In the genomic region with DNA sequence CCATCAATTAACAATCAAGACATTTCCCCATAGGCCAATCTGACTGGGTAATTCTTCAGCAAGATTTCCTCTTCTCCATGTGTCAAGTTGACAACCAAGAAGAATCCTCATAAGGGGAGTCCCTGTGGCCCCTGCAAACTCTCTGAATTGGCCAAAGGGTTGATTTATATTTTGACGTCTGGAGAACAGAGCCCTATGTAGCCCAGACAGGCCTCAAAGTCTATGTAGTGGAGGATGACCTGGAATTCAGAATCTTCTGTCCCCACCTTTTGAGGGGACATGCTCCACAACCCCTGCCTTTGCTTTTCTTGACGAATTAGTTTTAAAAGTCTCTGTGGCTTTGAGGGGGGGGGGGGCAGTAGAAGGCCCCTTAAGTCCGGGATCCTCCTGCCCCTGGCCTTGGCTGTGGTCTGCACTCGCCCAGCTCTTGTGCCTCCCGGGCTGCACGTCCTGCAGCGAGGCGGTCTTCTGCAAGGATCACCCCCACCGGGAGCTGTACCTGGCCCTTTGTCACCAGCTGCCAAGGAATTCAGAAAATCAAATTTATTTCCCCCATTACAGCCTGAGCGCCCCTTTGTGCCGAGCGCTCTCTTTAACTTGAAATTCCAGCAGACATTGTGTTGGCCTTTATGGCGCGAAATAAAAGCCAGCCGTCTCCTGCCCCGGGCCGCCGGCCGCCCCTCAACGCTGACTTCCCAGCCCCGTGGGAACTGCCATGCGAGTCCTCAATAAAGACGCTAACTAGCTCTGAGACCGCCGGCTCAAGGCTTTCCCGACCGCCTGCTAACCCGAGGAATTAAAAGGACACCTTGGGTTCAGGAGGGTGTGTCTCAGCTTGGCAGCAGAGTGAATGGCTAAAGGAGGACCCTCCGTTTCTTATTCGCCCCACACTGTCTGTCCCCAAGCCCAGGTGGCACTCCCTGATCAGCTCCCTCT, we compare ENCODE assay signal across 11 mouse cellular contexts. TPM values are rescaled to one million over a fixed set of nuclear protein-coding genes. Genes with fewer than 3 reads are reported as not detected.
A peak's percentile ranks its signal among the peaks of the same experiment; 100 is the strongest.
DNase-seq lines count a peak whose midpoint lies in the region; ATAC-seq and TF ChIP-seq lines count a peak whose summit lies in the region.
"Had no signal": no experiment of that assay in that cellular context is flagged by ENCODE, and none has a peak within 500 bp of the region (broad histone marks: within the 10 kb centered on the region; RNA-seq: fewer than 3 reads in every experiment).

No protein-coding gene starts in this region.

- no peak for ATAC-seq in kidney, embryonic 14.5 days (ENCODE audit: low FRiP score, low TSS enrichment)
- ATAC-seq in hindbrain, embryonic 16.5 days: no peak
- peak; percentile 85 for ATAC-seq in neural tube, embryonic 12.5 days (ENCODE audit: low FRiP score, low read depth)

- no peaks in the 10 kb centered on the region for H3K27me3 ChIP-seq in kidney, embryonic 14.5 days (ENCODE audit: control insufficient read depth, insufficient read depth, low read length)
- peaks cover 93% of the 10 kb centered on the region for H3K27me3 ChIP-seq in embryonic facial prominence, embryonic 10.5 days (replicated peaks; ENCODE audit: low read depth, poor library complexity, severe bottlenecking)
- peaks cover 28% of the 10 kb centered on the region for H3K27me3 ChIP-seq in hindbrain, embryonic 16.5 days (replicated peaks; ENCODE audit: control insufficient read depth, insufficient read depth, low read length)
- peaks cover 10% of the 10 kb centered on the region; the same call in 1 of the 2 replicates for H3K27me3 ChIP-seq in neural tube, embryonic 12.5 days (replicated peaks)
- H3K27me3 ChIP-seq: CH12.LX had no signal

- no peak overlapping the region for H3K27ac ChIP-seq in kidney, embryonic 14.5 days (ENCODE audit: low read depth, low read length)
- H3K27ac ChIP-seq in embryonic facial prominence, embryonic 10.5 days (replicated peaks): peak overlapping the region; percentile 73
- H3K27ac ChIP-seq in hindbrain, embryonic 16.5 days (ENCODE audit: low read depth, low read length): no peak overlapping the region
- no peak overlapping the region for H3K27ac ChIP-seq in neural tube, embryonic 12.5 days
- no peak overlapping the region for H3K27ac ChIP-seq in gastrocnemius, adult 2 months

- H3K4me3 ChIP-seq in kidney, embryonic 14.5 days (ENCODE audit: low read length): no peak overlapping the region
- peak overlapping the region; percentile 36 for H3K4me3 ChIP-seq in embryonic facial prominence, embryonic 10.5 days
- H3K4me3 ChIP-seq in hindbrain, embryonic 16.5 days (ENCODE audit: low read length): peak overlapping the region; percentile 17; the same call in 1 of the 2 replicates
- H3K4me3 ChIP-seq in neural tube, embryonic 12.5 days: no peak overlapping the region
- H3K4me3 ChIP-seq in gastrocnemius, adult 2 months: no peak overlapping the region

- WGBS in kidney, embryonic 14.5 days: 9% methylated on average over 30 of the region's 30 CpGs
- WGBS in embryonic facial prominence, embryonic 10.5 days: 2% methylated on average over 30 of the region's 30 CpGs
- WGBS in hindbrain, embryonic 16.5 days: 5% methylated on average over 30 of the region's 30 CpGs
- 2% methylated on average over 30 of the region's 30 CpGs for WGBS in neural tube, embryonic 12.5 days

- peaks cover 29% of the 10 kb centered on the region for H3K4me1 ChIP-seq in kidney, embryonic 14.5 days (ENCODE audit: control insufficient read depth, insufficient read depth, low read length)
- H3K4me1 ChIP-seq in embryonic facial prominence, embryonic 10.5 days: peaks cover 64% of the 10 kb centered on the region
- H3K4me1 ChIP-seq in hindbrain, embryonic 16.5 days (ENCODE audit: control insufficient read depth, insufficient read depth, low read depth, low read length): peaks cover 6% of the 10 kb centered on the region
- H3K4me1 ChIP-seq in neural tube, embryonic 12.5 days: peaks cover 31% of the 10 kb centered on the region

- H3K36me3 ChIP-seq in kidney, embryonic 14.5 days (ENCODE audit: control insufficient read depth, insufficient read depth, low read length): no peaks in the 10 kb centered on the region
- no peaks in the 10 kb centered on the region for H3K36me3 ChIP-seq in embryonic facial prominence, embryonic 10.5 days (replicated peaks)
- H3K36me3 ChIP-seq in hindbrain, embryonic 16.5 days (ENCODE audit: control insufficient read depth, insufficient read depth, low read length): no peaks in the 10 kb centered on the region
- H3K36me3 ChIP-seq in neural tube, embryonic 12.5 days: no peaks in the 10 kb centered on the region

- no peak for TF ChIP-seq CTCF in gastrocnemius, adult 2 months (IDR thresholded peaks at IDR 0.05)

- H3K4me2 ChIP-seq in kidney, embryonic 14.5 days (replicated peaks; ENCODE audit: low read depth, low read length): peak overlapping the region; percentile 31
- peak overlapping the region; percentile 36 for H3K4me2 ChIP-seq in hindbrain, embryonic 16.5 days (ENCODE audit: low read length)
- peak overlapping the region; percentile 56 for H3K4me2 ChIP-seq in neural tube, embryonic 12.5 days (replicated peaks)

- H3K9ac ChIP-seq in kidney, embryonic 14.5 days (ENCODE audit: low read depth, low read length): peak overlapping the region; percentile 28; the same call in 1 of the 2 replicates
- no peak overlapping the region for H3K9ac ChIP-seq in hindbrain, embryonic 16.5 days (ENCODE audit: low read depth, low read length)
- 0 out of 2 replicates have a peak overlapping the region, but pooled peaks have one; percentile 21 for H3K9ac ChIP-seq in neural tube, embryonic 12.5 days

- DNase-seq in kidney, adult 9 months: no peak
- DNase-seq in embryonic facial prominence, embryonic 10.5 days (ENCODE audit: low spot score): peak; percentile 65
- no peak for DNase-seq in ovary, postnatal 10 days (ENCODE audit: low spot score)
- no peak for DNase-seq in thymus, postnatal 10 days (ENCODE audit: low spot score in 2 of 2)
- DNase-seq in gastrocnemius, adult 2 months: no peak
- DNase-seq: gastrocnemius, postnatal 25 days; thymus, postnatal 36 days had no signal

- H3K9me3 ChIP-seq in kidney, embryonic 14.5 days (ENCODE audit: control insufficient read depth, low read length): no peaks in the 10 kb centered on the region
- no peaks in the 10 kb centered on the region for H3K9me3 ChIP-seq in embryonic facial prominence, embryonic 10.5 days
- no peaks in the 10 kb centered on the region for H3K9me3 ChIP-seq in hindbrain, embryonic 16.5 days (ENCODE audit: control insufficient read depth, low read length)
- H3K9me3 ChIP-seq in neural tube, embryonic 12.5 days: no peaks in the 10 kb centered on the region

- intact Hi-C loops in gastrocnemius, adult 2 months (cut with DNase I): no loop called here

RNA-seq across cellular contexts. Expression of a gene that starts 56.4 kb away (rescaled TPM):
- polyA plus RNA-seq in kidney, embryonic 14.5 days (2014; fragmentation: Nextera tagmentation; extraction: Ambion mirVana): 68.7 and 82.2 TPM in 2 replicates
- polyA plus RNA-seq in embryonic facial prominence, embryonic 10.5 days (2016; fragmentation: Nextera tagmentation; extraction: Ambion mirVana): 43.3 and 47.2 TPM in 2 replicates
- 8.4 and 8.5 TPM in 2 replicates for polyA plus RNA-seq in hindbrain, embryonic 16.5 days (2015; fragmentation: Nextera tagmentation; extraction: Ambion mirVana)
- 50.5 and 51.1 TPM in 2 replicates for polyA plus RNA-seq in neural tube, embryonic 12.5 days (2016; fragmentation: Nextera tagmentation; extraction: Ambion mirVana)
- total RNA-seq in gastrocnemius, adult 2 months (2021): 10 to 100 TPM in 1 of 2 experiments, 1 to 10 TPM in 1; 9.5 to 11.1 TPM

Comparison
In these comparisons a context has a peak if more than half of its experiments do, and no peak if none do; other contexts are left out.
1. H3K4me3 ChIP-seq: peak in embryonic facial prominence, embryonic 10.5 days (single experiment) and hindbrain, embryonic 16.5 days (single experiment); none in kidney, embryonic 14.5 days (single experiment), neural tube, embryonic 12.5 days (single experiment) and gastrocnemius, adult 2 months (single experiment).
2. Peak in every context shown above with its lines, with median percentiles within 50 percentile points of each other: H3K4me2 ChIP-seq.